Mouse (Mus musculus) ovary, adult 2 months (tissue): ENCODE results near the gene Psmd9. TPM values are rescaled to one million over a fixed set of nuclear protein-coding genes. Genes with fewer than 3 reads are reported as not detected.

ENCODE experiments used
- polyA plus RNA-seq: library from polyadenylated mRNA; depleted of rRNA; stranded (reverse); fragments of >200 nt; gene quantifications from 2 replicates; pipeline ENCODE4 v1.2.3, GENCODE M21; 2012; rRNA removed

Psmd9 gene
- 44.5 and 46.3 TPM in 2 replicates for polyA plus RNA-seq

DNA sequence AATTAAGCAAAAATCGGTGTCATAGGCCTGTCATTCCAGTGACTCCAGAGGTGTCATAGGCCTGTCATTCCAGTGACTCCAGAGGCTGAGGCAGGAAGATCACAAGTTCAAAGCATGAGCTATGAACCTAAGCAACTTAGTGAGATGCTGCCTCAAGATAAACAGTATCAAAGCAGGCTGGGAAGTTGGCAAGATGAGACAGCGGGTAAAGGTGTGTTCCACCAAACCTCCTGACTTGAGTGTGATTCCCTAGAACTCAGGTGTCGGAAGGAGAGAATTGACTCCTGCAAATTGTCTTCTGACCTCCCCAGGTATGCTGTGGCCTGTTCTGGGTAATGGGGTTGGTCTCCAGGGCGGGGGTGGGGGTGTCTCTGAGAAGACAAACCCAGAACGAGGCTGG lies at the start of gene Psmd9:
Gene Psmd9 (plus strand): TSS at position 130 of the 400 bp plus-strand sequence.

DNA sequence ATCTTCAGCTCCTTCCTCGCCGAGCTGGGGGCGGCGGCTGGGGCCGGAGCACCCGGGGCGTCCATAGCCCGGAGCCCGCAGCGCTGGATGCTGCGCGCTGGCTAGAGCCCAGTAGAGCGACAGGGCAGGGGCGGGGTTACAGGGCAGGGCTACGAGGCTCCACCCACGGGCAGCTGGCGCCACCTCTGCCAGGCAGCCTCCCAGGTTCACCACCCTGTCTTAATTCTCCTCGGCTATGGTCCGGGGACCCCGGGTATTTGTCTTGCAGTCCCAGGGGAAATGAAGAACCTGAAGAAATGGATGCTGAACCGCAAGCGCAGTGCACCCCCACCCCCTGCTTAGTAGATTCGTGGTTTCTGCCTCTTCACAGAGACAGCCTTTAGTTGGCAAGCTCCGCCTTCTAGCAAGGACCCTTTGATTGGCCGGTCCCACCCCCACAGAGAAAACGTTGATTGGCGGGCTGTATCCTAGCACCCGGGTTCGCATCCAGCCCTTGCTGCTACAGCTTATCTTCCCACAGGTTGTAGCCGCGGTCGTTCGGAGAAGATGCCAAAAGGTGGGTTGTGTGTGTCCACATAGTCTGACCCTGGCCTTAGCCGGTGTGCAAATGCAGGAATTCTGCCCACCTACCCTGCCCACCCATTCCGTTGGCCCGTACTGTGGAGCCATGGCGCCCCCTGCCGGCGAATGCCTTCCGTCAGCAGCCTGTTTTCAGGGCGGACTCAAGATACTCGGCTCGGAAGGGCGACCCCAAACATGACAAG lies 36.7 kb upstream of the Psmd9 start, which contains the start of gene Rhof:
Gene Rhof (minus strand): TSS at position 385 of the 764 bp plus-strand sequence.

DNA sequence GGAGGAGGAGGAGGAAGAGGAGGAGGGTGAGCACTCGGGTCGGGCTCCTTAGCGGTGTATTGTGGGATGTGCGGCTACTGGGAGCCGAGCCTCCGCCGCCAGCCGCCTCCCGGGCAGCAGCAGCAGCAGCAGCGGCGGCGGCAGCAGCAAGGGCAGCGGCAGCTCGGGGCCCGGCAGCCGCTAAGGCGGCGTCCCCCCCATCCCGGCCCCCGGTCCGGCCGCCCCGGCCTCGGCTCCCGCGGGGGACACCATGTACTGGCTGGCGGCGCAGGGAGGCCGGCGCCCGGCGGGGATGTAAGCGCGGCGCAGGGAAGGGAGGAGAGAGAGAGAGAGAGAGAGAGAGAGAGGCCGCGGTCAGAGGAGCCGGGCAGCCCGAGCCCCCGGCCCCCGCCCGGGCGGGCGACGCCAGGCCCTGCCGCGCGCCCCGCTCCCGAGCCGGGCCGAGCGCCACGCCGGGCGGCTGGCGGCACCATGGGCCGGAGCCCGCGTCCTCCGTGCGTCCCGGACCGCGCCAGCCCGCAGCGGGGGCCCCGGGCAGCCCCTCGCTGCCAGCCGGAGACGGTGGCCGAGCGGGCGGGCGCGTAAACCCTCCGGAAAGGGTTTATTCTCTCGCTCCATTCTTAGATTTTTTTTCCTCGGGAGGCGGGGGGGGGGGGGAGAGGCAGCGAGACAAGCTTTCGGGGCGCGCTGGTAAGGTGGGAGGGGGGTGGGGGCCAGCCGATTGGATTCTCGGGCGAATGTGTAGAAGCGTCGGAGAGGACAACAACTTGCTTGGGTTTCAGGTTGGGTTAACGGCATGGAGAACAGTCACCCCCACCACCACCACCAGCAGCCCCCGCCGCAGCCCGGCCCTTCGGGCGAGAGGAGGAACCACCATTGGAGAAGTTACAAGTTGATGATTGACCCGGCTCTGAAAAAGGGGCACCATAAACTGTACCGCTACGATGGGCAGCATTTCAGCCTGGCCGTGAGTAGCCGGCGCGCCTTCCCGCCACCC lies 26.8 kb upstream of the Psmd9 start, which contains the start of gene Setd1b:
Gene Setd1b (plus strand): TSS at position 33 of the 997 bp plus-strand sequence.

DNA sequence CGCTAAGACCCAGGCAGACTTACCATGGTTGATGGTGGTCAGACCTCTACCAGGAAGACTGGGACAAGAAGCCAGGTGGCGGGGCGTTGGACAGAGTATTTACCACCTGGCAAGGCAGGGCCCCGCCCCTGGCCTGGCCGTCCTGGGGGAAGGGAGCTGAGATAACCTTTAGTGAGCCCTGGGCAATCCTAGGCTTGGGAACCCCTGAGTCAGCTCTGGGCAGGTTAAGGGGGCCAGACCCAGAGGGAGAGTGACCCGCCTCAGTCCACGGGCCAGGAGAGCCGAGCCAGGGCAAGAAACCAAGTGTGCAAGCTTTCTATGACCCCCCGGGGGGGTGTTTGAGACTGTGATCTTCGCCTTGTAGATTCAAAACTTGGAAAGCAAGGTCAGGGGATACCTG lies 13.4 kb downstream of the Psmd9 start, which contains the start of gene Hpd:
Gene Hpd (minus strand): TSS at position 77 of the 400 bp plus-strand sequence.

DNA sequence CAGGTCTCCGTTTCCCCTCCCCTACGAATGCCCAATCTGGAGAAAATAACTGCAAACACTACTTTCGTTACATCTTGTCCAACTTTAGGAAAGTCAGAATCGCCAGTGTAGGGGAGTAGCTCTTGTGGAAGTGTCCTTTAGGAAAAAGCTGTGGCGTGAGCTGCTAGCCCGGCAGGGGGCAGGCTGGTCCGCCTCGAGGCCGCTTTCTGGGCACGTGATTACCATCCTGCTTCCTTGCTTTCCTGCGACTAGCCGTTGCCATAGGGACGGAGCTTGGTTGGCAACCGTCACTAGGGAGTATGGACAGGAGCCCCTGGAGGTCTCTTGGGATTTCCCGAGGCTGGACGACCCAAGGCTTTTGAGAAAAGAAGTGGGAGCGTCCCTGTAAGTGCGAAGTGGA lies 82.6 kb downstream of the Psmd9 start, which contains the start of gene Wdr66:
Gene Wdr66 (plus strand): TSS at position 269 of the 400 bp plus-strand sequence.

Other genes starting within 250 kb of the Psmd9 start
- 31.9 and 36.7 TPM in 2 replicates for gene Kdm2b, start 179.6 kb upstream of the Psmd9 start, polyA plus RNA-seq
- 80.0 and 83.2 TPM in 2 replicates for gene Orai1, start 154.3 kb upstream of the Psmd9 start, polyA plus RNA-seq
- gene Morn3, start 122.4 kb upstream of the Psmd9 start, polyA plus RNA-seq: 1.2 and 2.2 TPM in 2 replicates
- gene Tmem120b, start 101.0 kb upstream of the Psmd9 start, polyA plus RNA-seq: 10.8 and 12.7 TPM in 2 replicates
- gene Rhof, start 36.7 kb upstream of the Psmd9 start, polyA plus RNA-seq: 4.9 and 5.2 TPM in 2 replicates
- gene Setd1b, start 27.2 kb upstream of the Psmd9 start, polyA plus RNA-seq: 9.2 and 11.2 TPM in 2 replicates
- gene Hpd, start 13.3 kb downstream of the Psmd9 start, polyA plus RNA-seq: 1.6 and 4.9 TPM in 2 replicates
- 3.5 and 4.5 TPM in 2 replicates for gene Wdr66, start 82.7 kb downstream of the Psmd9 start, polyA plus RNA-seq
- 7.6 and 9.0 TPM in 2 replicates for gene Bcl7a, start 174.4 kb downstream of the Psmd9 start, polyA plus RNA-seq
- 79.1 and 85.2 TPM in 2 replicates for gene Mlxip, start 225.4 kb downstream of the Psmd9 start, polyA plus RNA-seq